Mouse (Mus musculus): ENCODE data around the gene Atox1. TPM values are rescaled to one million over a fixed set of nuclear protein-coding genes. Genes with fewer than 3 reads are reported as not detected.

Atox1 gene
- total RNA-seq, 2 experiments from 2014 or later = 18.7 to 25.9 TPM

GRCm38 (mm10) chr11:55458501-55458900 is 2.5 kb downstream of the Atox1 start:
- ATAC-seq (replicated peaks; ENCODE audit: low FRiP score, poor library complexity, severe bottlenecking) = no peak

- ATAC-seq (replicated peaks; ENCODE audit: low FRiP score, poor library complexity, severe bottlenecking) = no peak
Observed at GRCm38 (mm10) chr11:55455166-55455565, 5.9 kb downstream of the Atox1 start.

- ATAC-seq (replicated peaks; ENCODE audit: low FRiP score, poor library complexity, severe bottlenecking) = no peak
Observed at GRCm38 (mm10) chr11:55453640-55454039, 7.4 kb downstream of the Atox1 start.

GRCm38 (mm10) chr11:55450311-55450710 is 10.7 kb downstream of the Atox1 start:
- ATAC-seq (replicated peaks; ENCODE audit: low FRiP score, poor library complexity, severe bottlenecking) = no peak

GRCm38 (mm10) chr11:55449531-55449930 is 11.5 kb downstream of the Atox1 start:
- no peak for ATAC-seq (replicated peaks; ENCODE audit: low FRiP score, poor library complexity, severe bottlenecking)

- ATAC-seq (replicated peaks; ENCODE audit: low FRiP score, poor library complexity, severe bottlenecking) = peak; percentile 80
Observed at GRCm38 (mm10) chr11:55446579-55446978, 14.5 kb downstream of the Atox1 start.

- peak; percentile 65 for ATAC-seq (replicated peaks; ENCODE audit: low FRiP score, poor library complexity, severe bottlenecking)
Observed at GRCm38 (mm10) chr11:55444772-55445171, 16.3 kb downstream of the Atox1 start.

- no peak for ATAC-seq (replicated peaks; ENCODE audit: low FRiP score, poor library complexity, severe bottlenecking)
Observed at GRCm38 (mm10) chr11:55439718-55440117, 21.3 kb downstream of the Atox1 start.

GRCm38 (mm10) chr11:55438031-55438430 is 23.0 kb downstream of the Atox1 start:
- no peak for ATAC-seq (replicated peaks; ENCODE audit: low FRiP score, poor library complexity, severe bottlenecking)

GRCm38 (mm10) chr11:55436089-55436488 is 24.9 kb downstream of the Atox1 start:
- ATAC-seq (replicated peaks; ENCODE audit: low FRiP score, poor library complexity, severe bottlenecking) = no peak

GRCm38 (mm10) chr11:55432981-55433380 is 28.1 kb downstream of the Atox1 start:
- no peak for ATAC-seq (replicated peaks; ENCODE audit: low FRiP score, poor library complexity, severe bottlenecking)

- no peak for ATAC-seq (replicated peaks; ENCODE audit: low FRiP score, poor library complexity, severe bottlenecking)
Observed at GRCm38 (mm10) chr11:55429973-55430372, 31.1 kb downstream of the Atox1 start.

GRCm38 (mm10) chr11:55428186-55429012 is 32.6 kb downstream of the Atox1 start:
- no peak for ATAC-seq (replicated peaks; ENCODE audit: low FRiP score, poor library complexity, severe bottlenecking)

- no peak for ATAC-seq (replicated peaks; ENCODE audit: low FRiP score, poor library complexity, severe bottlenecking)
Observed at GRCm38 (mm10) chr11:55424746-55425360, 36.2 kb downstream of the Atox1 start.

- no peak for ATAC-seq (replicated peaks; ENCODE audit: low FRiP score, poor library complexity, severe bottlenecking)
Observed at GRCm38 (mm10) chr11:55423756-55424155, 37.3 kb downstream of the Atox1 start.

GRCm38 (mm10) chr11:55422978-55423377 is 38.1 kb downstream of the Atox1 start, which contains the start of gene Sparc:
TSS of gene Sparc (minus strand) at chr11:55423183.
- ATAC-seq (replicated peaks; ENCODE audit: low FRiP score, poor library complexity, severe bottlenecking) = no peak

GRCm38 (mm10) chr11:55419678-55420307 is 41.2 kb downstream of the Atox1 start:
- ATAC-seq (replicated peaks; ENCODE audit: low FRiP score, poor library complexity, severe bottlenecking) = no peak

GRCm38 (mm10) chr11:55419296-55419677 is 41.8 kb downstream of the Atox1 start:
- ATAC-seq (replicated peaks; ENCODE audit: low FRiP score, poor library complexity, severe bottlenecking) = no peak

GRCm38 (mm10) chr11:55418704-55419061 is 42.4 kb downstream of the Atox1 start:
- no peak for ATAC-seq (replicated peaks; ENCODE audit: low FRiP score, poor library complexity, severe bottlenecking)

- ATAC-seq (replicated peaks; ENCODE audit: low FRiP score, poor library complexity, severe bottlenecking) = no peak
Observed at GRCm38 (mm10) chr11:55417898-55418703, 42.9 kb downstream of the Atox1 start.

All from erythroblast, adult 5-6 weeks (primary cell).